Mouse (Mus musculus) cortical plate, adult 2 months (tissue): ENCODE measurements around the gene Dlk2. TPM values are rescaled to one million over a fixed set of nuclear protein-coding genes. Genes with fewer than 3 reads are reported as not detected.

Source experiments
- H3K27ac ChIP-seq: fragments of 200-500 bp; 2 replicates; pipeline ENCODE4 v1.5.1; 2012; ENCODE audit warnings: low read length, control low read depth, inconsistent platforms; ENCODE audit not compliant: insufficient read depth
- H3K4me1 ChIP-seq: fragments of 200-500 bp; 2 replicates; pipeline ENCODE4 v1.6.1; 2011; ENCODE audit warnings: low read length; ENCODE audit not compliant: control insufficient read depth, insufficient read depth
- H3K4me3 ChIP-seq: fragments of 200-500 bp; 2 replicates; pipeline ENCODE4 v1.5.1; 2011; ENCODE audit warnings: mild to moderate bottlenecking, low read length, control low read depth; ENCODE audit not compliant: insufficient read depth
- CTCF ChIP-seq: fragments of 200-500 bp; IDR thresholded peaks from 2 replicates; pipeline ENCODE4 v1.5.1; 2011; ENCODE audit warnings: mild to moderate bottlenecking, control low read depth, low read length; ENCODE audit not compliant: insufficient read depth; ENCODE audit errors: extremely low read depth
- POLR2A ChIP-seq: fragments of 200-500 bp; IDR thresholded peaks from 2 replicates; pipeline ENCODE4 v1.6.1; 2011; ENCODE audit warnings: mild to moderate bottlenecking, low read length, control low read depth; ENCODE audit not compliant: insufficient read depth; ENCODE audit errors: extremely low read depth
- polyA plus RNA-seq: library from polyadenylated mRNA; depleted of rRNA; stranded (reverse); fragments of >200 nt; gene quantifications from 2 replicates; pipeline ENCODE4 v1.2.3, GENCODE M21; 2012; rRNA removed

The Dlk2 gene
- polyA plus RNA-seq, 1 experiment, result 127 TPM

DNA sequence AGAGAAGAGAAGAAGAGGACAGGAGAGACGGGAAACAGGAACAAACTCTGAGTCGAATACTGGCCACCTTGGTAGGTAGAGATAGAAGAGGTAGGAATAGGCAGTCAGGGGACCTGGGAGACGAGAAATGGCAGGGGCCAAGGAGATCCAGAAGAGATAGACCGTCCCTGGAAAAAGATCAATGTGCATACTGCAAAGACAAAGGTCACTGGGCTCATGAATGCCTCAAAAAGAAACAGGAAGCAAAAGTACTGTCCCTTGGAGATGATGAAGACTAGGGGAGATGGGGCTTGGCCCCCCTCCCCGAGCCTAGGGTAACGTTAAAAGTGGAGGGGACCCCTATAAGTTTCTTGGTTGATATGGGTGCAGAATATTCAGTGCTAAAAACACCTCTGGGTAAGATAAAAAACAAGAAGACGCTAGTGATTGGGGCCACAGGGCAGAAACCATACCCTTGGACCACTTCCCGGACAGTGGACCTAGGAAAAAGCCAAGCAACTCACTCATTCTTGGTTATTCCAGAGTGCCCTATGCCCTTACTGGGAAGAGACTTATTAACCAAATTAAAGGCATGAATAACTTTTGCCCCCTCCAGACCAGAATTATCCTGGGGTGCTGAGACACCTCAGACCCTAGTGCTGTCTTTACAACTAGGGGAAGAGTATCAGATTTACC is 53.9 kb downstream of the Dlk2 start:
- no peak overlapping the region for H3K4me3 ChIP-seq
- no peak for TF ChIP-seq POLR2A
- no peak for TF ChIP-seq CTCF

More for the DNA sequence above, 53.9 kb downstream of the Dlk2 start:
- no peak overlapping the region for H3K27ac ChIP-seq
- no peaks in the 10 kb centered on the region for H3K4me1 ChIP-seq

Other genes with a start within 250 kb of the Dlk2 start
- gene Mrps18a, start 186.4 kb upstream of the Dlk2 start, polyA plus RNA-seq, result 107 and 120 TPM in 2 replicates
- gene Rsph9, start 153.2 kb upstream of the Dlk2 start, polyA plus RNA-seq, result 27.3 and 29.9 TPM in 2 replicates
- gene Mad2l1bp, start 143.9 kb upstream of the Dlk2 start, polyA plus RNA-seq, result 16.0 and 17.6 TPM in 2 replicates
- 161 and 187 TPM in 2 replicates for gene Gtpbp2, start 136.4 kb upstream of the Dlk2 start, polyA plus RNA-seq
- 3.7 and 4.2 TPM in 2 replicates for gene Polh, start 94.8 kb upstream of the Dlk2 start, polyA plus RNA-seq
- gene Xpo5, start 94.6 kb upstream of the Dlk2 start, polyA plus RNA-seq, result 40.2 and 41.5 TPM in 2 replicates
- 45.4 and 47.2 TPM in 2 replicates for gene Polr1c, start 49.4 kb upstream of the Dlk2 start, polyA plus RNA-seq
- 91.5 and 92.5 TPM in 2 replicates for gene Yipf3, start 49.3 kb upstream of the Dlk2 start, polyA plus RNA-seq
- 68.4 and 70.5 TPM in 2 replicates for gene Lrrc73, start 43.9 kb upstream of the Dlk2 start, polyA plus RNA-seq
- 60.2 and 62.8 TPM in 2 replicates for gene Tjap1, start 14.4 kb upstream of the Dlk2 start, polyA plus RNA-seq
- 10.4 and 10.6 TPM in 2 replicates for gene Abcc10, start 30.9 kb downstream of the Dlk2 start, polyA plus RNA-seq
- gene Zfp318, start 86.3 kb downstream of the Dlk2 start, polyA plus RNA-seq, result 29.4 and 29.6 TPM in 2 replicates
- gene Crip3, start 131.5 kb downstream of the Dlk2 start, polyA plus RNA-seq, result 10.2 and 12.0 TPM in 2 replicates
- gene Slc22a7, start 141.0 kb downstream of the Dlk2 start, polyA plus RNA-seq, result 0.25 and 0.27 TPM in 2 replicates
- 56.2 and 57.3 TPM in 2 replicates for gene Ttbk1, start 190.3 kb downstream of the Dlk2 start, polyA plus RNA-seq
- 5.9 and 6.5 TPM in 2 replicates for gene Dnph1, start 199.3 kb downstream of the Dlk2 start, polyA plus RNA-seq
- gene Cul9, start 249.0 kb downstream of the Dlk2 start, polyA plus RNA-seq, result 60.0 and 70.5 TPM in 2 replicates